Mouse (Mus musculus): ENCODE data around the gene Bmp2. TPM values are rescaled to one million over a fixed set of nuclear protein-coding genes. Genes with fewer than 3 reads are reported as not detected.

Bmp2 gene
- not detected for polyA plus RNA-seq (2017; shearing (Covaris generic))

DNA sequence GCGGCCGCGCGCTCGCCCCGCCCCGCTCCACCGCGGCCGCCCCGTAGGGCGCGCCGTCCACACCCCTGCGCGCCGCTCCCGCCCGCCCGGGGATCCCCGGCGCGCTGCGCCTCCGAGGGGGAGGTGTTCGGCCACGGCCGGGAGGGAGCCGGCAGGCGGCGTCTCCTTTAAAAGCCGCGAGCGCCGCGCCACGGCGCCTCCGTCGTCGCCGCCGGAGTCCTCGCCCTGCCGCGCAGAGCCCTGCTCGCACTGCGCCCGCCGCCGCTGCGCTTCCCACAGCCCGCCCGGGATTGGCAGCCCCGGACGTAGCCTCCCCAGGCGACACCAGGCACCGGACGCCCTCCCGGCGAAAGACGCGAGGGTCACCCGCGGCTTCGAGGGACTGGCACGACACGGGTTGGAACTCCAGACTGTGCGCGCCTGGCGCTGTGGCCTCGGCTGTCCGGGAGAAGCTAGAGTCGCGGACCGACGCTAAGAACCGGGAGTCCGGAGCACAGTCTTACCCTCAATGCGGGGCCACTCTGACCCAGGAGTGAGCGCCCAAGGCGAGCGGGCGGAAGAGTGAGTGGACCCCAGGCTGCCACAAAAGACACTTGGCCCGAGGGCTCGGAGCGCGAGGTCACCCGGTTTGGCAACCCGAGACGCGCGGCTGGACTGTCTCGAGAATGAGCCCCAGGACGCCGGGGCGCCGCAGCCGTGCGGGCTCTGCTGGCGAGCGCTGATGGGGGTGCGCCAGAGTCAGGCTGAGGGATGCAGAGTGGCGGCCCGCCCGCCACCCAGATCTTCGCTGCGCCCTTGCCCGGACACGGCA, at the start of gene Bmp2:
TSS of gene Bmp2 (plus strand) at position 129 of the 811 bp plus-strand sequence.
- ATAC-seq: no peak

DNA sequence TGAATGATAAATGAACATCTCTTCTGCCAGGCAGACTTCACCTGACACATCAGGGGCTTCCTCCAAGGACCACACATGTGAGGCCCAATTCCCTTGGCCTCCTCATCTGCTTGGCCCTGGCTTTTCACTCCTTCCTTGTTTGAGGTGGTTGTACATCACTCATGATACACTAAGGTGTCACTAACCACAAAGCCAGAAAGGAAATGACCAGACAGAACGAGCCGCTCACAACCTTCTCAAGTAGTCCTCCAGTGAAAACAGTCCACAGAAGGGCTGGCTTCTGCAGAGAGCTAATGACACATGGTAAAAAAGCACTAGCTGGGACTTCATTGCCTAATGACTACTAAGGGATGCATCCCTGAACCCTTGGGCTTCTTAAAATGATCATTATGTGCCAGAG, 46.3 kb upstream of the Bmp2 start:
- ATAC-seq: no peak

DNA sequence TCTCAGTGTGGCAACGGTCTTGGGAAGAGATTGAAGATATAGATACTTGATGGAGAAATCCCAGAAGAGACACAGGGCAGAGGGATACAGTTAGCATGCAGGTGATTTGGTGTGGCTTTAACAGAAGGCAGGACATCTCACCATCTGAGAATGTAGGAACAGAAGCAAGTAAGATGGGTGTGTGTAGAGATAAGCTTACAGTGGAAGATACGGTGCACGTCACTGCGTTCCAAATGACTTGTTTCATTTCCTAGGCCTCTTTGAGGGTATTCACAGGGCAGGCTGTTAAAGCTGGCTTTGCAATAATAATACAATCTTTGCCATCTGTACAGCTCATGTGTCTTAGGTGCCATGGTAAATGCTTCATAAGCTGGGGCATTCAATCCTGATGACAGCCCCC, 44.9 kb upstream of the Bmp2 start:
- ATAC-seq: no peak

DNA sequence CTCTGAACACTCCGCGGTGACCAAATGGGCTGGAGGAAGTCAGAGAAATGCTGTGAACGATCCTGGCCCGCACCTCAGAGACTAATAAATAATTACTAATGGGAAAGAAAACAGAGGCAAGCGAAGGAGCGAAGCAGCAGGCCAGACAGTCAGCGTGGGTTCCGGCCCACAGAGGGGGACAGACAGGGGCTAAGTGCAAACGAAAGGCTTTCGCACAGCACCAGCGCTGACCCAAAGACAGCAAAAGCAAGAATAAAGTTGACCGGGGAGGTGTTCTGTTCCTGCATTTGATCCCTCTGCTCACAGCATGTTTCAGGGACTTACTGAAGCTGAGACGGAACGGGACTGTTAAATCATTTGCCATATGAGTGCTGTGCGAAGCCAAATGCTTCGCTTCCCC, 42.8 kb upstream of the Bmp2 start:
- no peak for ATAC-seq

DNA sequence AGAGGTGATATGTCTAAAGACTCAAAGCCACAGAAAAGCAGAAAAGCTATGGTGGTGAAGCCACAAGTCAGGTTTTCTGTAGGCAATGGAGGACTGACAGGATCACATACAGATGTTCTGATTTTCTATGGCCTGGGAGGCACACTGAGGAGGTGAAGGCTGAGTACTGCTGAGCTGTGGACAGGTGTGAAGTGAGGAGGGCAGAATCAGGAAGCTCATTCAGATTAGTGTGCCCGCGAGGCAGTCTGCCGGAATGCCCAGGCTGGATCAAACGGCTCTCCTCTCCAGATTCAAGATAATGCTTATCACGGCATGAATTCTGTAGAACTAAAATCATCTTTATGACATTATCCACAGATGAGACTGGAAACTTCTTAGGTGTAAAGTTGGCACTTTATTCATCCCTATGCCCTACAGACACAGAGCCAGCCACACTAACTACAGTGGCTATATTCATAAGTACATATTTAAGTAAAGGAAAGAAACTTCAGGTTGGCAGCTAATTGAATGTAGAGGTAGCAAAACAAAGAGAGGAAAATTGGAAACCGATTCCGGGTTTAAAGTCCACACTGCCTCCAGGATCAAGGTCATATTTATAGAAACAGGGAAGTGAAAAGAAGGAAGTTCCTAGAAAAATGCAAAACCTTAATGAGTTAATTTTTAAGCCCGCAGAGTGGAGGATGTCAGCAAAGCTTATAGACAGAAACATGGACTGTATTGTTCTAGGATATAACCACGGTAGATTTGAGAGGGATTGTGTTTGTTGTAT, 40.8 kb upstream of the Bmp2 start:
- ATAC-seq: no peak

DNA sequence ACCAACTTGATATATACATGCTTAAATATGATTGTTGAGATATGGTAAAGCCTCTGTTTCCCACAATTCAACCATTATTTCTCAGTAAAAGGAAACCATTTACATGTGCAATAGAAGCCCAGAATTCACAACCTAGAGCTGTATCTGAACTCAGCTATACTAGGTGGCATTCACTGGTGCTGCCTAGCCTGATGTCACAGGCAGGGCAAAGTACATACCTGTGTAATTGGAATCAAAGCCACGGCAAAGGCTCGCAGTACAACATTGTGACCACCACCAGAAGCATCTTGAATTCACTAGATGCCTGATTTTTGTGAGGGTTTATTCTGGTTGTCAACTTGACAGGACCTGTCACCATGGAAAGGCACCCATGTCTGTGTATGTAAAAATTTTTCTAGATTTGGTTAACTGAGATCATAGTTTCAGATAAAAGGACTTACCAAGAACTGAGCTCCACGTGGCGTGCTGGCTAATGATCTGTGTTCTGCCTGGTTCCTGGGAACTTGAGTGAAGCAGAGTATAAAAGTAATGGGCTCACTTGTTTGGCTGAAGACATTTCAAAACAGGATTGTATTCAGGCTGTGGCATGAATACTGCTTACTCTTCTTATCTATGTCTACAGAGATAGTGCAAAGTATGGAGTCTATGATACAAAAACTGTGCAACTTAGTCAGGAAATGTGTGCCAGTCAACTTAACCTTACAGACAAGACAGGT, 35.5 kb upstream of the Bmp2 start:
- no peak for ATAC-seq

DNA sequence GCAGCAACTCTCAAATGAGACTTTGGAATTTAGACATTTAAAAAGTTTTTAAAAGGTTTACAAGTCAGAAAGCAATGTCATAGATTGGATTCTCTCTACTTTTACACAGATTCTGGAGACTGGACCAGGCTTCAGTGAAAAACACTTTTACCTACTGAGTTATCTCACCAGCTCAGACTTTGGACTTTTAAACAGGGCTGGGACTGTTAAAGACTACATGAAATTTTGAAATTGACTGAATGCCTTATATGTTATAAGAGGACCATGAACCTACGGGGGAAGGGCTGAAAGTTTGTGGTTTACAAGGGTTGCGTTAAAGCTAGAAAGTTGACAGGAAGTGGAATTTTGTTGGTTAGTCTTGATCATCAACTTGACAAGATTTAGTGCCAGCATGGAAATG, 34.1 kb upstream of the Bmp2 start:
- ATAC-seq: no peak

DNA sequence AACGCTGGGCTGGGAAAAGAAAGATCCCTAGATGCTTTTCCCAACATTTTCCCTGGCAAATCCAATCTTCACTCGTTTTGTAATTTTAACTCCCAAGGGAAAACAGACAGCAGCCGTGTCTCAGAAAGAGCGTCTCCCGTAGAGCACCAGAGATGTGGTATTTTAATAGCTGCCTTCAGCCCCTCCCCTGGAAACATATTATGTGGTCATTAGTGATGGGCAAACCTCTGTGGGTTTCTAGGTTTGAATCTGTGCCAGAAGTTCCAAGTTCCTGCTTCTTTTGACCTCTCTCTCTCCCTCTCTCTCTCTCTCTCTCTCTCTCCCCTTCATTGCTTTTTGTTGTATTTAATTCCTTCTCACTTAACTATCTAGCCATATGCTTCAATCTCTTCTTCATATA, 30.8 kb upstream of the Bmp2 start:
- ATAC-seq: no peak

DNA sequence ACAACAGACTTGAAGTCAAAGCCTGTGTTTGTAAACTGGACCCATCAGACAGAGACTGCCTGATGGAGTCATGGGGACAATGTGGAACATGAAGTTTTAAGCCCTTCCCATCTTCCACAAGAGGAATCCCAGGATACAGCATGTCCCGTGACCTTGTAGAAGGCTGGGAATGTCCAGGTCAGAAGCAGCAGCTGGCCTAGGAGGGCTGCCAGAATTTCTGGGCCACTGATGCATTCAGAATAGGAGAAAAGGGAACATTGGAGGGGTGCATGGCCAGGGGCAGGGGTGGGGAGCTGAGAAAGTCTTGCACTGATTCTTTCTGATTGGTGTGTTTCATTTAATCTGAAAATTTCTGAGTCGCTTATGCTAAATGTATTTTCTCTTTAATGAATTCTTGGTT, 29.8 kb upstream of the Bmp2 start:
- no peak for ATAC-seq

DNA sequence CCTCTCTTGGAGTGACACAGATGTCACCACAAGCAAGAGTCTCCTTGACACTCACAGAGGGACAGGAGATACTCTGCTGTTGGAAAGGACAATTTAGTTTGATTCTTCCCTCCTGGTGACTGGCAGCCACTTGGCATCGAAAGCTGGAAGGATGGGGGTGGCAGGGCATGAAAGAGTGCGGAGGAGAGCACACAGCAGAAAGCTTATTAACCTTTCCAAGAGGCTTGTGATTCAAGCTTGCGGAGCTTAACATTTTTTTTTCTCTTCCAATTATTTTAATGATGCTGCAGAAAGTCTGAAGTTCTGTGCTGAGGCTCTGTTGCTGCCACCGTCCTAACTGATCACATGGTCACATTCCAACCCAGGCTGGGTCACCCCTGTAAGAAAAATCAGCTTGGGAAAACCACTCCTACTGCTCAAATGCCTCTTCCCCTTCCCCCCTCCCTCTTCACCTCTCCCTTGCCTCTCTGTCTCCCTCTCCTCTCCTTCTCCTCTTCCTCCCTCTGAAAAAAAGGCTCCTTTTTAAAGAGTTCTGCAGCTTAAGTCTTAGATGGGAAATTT, 26.3 kb upstream of the Bmp2 start:
- no peak for ATAC-seq

DNA sequence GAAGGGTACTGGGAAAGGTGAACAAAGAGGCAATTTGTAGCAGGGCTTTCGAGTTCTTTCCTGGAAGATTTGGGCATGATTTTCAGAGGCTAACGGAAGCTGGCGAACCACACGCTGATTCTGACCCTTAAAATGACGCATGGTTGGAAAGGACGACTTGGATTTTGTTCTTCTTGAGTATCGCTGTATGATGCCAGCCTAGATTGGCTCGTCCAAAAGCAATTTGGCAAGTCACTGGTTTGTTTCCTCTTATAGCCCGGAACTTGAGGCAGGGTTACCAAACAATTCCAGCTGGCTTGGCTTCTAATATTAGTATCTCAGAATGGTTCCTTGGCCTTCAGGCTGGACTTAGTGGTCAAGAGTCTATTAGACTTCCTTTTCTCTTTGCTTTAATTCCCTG, 22.6 kb upstream of the Bmp2 start:
- no peak for ATAC-seq

DNA sequence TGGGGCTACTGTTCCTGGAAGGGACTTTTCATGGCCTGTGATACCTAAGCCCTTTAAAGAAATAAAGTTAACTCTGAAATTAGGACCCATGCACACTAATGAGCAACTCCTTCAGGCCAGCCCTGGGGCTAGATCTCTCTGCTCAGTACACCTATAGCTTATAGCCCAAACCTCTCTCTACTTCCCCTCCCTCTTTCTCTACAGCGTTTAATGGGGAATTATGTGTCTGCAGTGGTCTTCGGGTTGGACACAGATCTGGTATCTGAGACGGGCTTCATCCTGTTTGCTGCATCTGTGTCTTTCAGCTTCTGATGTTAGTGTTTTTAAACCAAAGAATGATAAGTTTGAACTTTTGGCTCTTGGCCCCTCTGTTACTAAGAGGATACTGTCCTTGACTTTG, 18.9 kb upstream of the Bmp2 start:
- ATAC-seq: no peak

DNA sequence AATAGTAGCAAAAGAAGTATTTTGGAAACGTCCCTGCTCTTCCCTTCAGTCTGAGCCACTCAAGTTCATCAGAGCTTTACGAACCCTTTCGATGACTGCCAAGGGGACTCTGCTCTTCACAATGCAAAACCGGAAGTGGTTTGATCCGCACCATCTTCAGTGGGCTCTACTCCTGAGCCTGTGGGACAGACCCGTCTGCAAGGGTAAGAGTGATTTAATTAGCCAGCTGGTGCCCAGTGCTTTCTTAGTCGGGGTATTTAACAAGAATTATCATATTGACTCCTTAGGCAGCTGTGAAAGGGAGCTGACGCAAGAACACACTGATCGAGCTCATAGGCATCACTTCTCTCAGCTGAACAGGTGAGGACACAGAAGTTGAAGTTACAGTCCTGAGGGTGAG, 16.5 kb upstream of the Bmp2 start:
- ATAC-seq: no peak

DNA sequence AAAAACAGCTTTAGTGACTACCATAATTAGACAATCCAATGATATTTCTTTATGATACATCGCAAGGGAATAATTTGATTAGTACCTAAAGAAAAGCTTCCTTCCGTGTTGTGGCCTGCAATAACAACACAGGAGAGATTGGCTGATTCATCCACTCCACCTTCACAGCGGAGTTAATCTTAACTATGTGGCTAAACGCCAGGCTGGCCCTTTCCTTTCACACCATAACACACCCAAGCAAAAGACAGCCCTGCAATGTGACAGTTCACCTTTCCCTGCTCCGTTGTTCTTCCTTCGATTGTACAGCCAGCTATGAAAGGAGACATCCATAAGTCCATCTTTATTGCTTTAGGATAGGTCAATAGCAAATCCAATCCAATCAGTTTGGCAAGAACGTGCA, 15.1 kb upstream of the Bmp2 start:
- no peak for ATAC-seq

DNA sequence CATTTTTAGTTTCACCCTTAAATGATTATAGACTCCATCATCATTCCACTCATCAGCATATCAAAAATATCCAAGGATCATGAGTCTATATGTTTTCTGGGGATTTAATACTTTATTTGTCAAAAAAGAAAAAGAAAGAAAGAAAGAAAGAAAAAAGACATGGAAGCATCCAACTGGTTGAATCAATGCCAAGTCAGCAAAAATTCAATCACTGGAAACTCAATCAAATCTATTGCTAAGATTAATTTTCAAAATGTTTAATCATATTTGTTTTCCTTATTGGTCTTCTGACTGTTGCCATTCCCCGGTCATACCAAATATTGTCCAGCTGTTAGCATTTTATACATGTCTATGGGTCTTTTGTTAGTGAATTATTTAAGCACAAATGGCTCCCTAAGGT, 11.3 kb upstream of the Bmp2 start:
- no peak for ATAC-seq

DNA sequence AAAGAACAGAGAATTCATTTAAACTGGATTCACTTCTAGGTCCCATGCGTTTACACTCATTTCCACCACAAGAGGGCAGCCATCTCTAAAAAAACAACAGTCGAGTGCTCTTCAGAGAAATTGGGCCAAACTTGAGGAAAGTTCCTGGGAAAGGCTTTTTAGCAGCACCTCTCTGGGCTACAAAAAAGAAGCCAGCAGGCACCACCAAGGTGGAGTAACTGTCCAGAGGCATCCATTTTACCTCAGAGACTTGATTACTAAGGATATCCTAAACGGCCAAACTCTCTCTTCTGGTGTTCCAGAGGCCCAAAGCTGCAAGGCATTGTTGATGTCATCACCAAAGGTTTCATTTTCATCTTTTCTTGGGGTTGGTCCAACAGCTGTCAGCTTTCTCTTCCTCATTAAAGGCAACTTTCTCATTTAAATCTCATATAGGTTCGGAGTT, 1.7 kb upstream of the Bmp2 start:
- no peak for ATAC-seq

DNA sequence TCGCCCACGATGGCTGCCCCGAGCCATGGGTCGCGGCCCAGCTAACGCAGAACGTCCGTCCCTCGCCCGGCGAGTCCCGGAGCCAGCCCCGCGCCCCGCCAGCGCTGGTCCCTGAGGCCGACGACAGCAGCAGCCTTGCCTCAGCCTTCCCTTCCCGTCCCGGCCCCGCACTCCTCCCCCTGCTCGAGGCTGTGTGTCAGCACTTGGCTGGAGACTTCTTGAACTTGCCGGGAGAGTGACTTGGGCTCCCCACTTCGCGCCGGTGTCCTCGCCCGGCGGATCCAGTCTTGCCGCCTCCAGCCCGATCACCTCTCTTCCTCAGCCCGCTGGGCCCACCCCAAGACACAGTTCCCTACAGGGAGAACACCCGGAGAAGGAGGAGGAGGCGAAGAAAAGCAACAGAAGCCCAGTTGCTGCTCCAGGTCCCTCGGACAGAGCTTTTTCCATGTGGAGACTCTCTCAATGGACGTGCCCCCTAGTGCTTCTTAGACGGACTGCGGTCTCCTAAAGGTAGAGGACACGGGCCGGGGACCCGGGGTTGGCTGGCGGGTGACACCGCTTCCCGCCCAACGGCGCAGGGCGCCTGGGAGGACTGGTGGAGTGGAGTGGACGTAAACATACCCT, 995 bp downstream of the Bmp2 start:
- no peak for ATAC-seq

DNA sequence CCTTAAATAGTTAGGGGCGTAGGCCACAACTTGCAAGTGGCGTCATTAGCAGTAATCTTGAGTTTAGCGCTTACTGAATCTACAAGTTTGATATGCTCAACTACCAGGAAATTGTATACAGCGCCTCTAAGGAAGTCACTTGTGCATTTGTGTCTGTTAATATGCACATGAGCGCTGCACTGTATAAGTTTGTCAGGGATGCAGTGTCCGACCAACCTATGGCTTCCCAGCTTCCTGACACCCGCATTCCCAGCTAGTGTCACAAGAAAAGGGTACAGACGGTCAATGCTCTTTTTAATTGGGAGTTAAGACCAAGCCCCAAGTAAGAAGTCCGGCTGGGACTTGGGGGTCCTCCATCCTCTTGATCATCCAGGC, 1.9 kb downstream of the Bmp2 start:
- ATAC-seq: no peak

DNA sequence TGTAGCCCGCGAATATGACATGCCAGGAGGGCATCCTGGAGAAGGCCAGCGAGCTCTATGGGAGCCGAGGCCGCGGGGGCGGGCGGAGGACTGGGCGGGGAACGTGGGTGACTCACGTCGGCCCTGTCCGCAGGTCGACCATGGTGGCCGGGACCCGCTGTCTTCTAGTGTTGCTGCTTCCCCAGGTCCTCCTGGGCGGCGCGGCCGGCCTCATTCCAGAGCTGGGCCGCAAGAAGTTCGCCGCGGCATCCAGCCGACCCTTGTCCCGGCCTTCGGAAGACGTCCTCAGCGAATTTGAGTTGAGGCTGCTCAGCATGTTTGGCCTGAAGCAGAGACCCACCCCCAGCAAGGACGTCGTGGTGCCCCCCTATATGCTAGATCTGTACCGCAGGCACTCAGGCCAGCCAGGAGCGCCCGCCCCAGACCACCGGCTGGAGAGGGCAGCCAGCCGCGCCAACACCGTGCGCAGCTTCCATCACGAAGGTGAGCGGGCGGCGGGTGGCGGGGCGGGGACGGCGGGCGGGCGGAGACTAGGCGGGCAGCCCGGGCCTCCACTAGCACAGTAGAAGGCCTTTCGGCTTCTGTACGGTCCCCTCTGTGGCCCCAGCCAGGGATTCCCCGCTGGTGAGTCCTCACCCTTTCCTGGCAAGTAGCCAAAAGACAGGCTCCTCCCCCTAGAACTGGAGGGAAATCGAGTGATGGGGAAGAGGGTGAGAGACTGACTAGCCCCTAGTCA, 2.5 kb downstream of the Bmp2 start:
- no peak for ATAC-seq

DNA sequence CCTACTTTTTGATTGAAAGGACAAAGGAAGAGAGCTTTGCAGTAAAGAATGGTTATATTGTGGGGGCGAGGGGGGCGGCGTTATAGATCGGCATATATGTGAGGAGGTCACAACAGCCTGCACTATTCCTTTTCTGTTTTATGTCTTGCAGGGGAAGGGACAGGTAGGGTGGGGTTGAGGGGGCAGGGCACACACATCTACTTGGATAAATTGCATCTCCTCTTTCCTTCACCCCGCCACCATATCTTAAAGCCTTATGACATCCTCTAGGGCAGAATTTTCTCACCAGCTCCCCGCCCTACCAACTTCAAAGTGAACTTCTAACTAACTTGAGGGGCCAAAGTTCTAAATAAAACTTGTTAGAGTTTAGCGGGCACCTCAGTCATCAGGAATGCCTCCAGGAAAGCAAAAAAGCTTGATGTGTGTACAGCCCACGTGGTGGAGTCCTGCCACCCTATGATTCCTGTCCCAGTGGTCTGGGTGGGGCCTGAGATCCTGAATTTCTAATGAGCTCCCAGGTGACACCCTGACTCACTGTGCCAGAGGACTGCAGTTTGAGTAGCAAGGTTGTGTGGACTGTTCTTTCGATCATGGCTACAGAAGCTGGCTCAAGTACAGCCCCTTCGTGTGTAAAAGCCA, 12.4 kb downstream of the Bmp2 start:
- no peak for ATAC-seq

DNA sequence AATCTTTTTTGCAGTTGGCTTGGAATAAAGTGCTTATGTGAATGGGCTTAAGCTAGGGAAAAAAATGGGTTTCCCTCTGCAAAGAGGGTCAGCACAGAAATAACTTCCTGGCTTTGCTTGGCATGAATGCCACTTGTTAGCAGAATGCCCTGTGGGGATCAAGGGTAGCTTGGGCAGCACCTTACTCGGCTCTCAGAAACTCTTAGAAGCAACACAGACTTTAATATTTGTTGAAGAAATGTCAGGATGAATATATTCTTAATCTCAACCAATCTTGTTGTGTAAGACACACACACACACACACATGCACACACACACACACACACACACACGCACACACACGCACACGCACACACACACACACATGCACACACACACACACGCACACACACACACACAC, 13.5 kb downstream of the Bmp2 start:
- ATAC-seq: no peak

Measured in inflammation-experienced regulatory T-cells, adult 6 months (primary cell).